Mouse (Mus musculus) monocyte, adult 5-6 weeks (primary cell): ENCODE results near the gene Cep44. TPM values are rescaled to one million over a fixed set of nuclear protein-coding genes. Genes with fewer than 3 reads are reported as not detected.

Source experiments
- ATAC-seq: fragments of 153-309, 156-312 bp; replicated peaks from 2 replicates; pipeline ENCODE4 v1.8.0; 2017; ENCODE audit warnings: mild to moderate bottlenecking; ENCODE audit not compliant: low TSS enrichment, insufficient number of reproducible peaks, severe bottlenecking, poor library complexity, low FRiP score
- total RNA-seq: library from RNA; stranded (forward); fragments of 200-1000, 200-491, 200-594 nt; gene quantifications from 3 replicates; pipeline ENCODE4 v1.2.3, GENCODE M21; 2017

Gene Cep44
- total RNA-seq, 1 experiment from 2014 or later: 19.5 TPM

DNA sequence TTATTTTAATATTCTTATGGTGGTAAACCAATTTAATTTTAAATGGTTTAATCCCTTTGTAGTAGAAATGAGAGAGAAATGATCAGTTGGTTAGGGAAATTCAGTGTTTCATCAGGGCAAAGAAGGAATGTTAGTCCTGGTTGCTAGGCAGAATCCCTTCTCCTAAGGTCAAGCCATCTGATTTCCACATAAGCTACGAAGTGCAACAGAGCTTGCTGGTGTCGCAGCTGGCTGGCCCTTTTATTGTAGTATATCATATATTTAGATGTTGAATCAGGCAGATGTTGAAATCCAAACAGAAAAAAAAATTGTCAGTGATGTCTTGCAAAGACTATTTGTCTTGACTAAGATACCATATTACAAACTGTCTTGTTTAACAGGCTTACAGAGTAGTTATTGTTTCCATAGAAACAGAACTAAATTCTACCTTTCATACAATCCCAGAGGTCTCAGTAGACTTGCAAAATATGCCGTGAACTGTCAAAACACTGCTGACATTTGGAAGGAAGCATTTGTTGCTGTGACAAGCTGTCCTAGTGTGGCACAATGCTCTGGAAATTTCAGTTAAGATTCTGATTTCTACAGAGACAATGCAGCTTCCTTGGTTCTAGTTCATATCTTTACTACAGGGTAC lies 42.4 kb downstream of the Cep44 start:
- no peak for ATAC-seq

DNA sequence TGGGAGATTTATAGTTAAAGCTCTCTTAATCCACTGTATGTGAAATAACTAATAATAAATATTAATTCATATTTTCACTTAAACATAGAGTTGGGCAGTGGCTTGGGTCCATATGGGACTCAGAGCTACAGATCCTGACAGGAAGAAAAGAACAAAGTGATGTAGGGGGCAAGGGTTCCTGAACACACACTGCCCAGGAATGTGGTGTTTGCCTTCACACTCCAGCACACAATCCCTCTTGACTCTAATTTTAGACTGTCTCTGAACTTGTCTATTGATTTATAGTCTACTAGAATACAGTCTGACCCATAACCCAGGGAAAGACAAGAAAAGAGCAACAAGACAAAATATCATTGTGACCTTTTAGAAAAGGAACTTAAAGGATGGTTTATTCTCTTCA lies 48.9 kb downstream of the Cep44 start:
- ATAC-seq: no peak

DNA sequence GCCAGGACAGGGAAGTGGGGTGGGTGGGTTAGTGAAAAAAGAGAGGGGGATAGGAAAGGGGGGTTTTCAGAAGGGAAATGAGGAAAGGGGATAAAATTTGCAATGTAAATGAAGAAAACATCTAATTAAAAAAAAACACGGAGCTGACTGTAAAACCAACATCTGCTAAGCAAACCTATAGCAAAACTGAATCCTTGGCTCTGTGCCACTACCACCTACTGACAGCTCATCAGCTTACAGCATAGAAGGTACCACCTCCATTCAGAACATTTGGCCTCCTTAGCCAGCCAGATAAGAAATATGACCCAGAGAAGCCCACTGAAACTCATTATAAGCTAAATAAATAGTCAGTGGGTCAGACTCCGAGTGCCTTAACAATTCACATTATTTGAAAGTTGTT lies 61.4 kb downstream of the Cep44 start:
- ATAC-seq: no peak

DNA sequence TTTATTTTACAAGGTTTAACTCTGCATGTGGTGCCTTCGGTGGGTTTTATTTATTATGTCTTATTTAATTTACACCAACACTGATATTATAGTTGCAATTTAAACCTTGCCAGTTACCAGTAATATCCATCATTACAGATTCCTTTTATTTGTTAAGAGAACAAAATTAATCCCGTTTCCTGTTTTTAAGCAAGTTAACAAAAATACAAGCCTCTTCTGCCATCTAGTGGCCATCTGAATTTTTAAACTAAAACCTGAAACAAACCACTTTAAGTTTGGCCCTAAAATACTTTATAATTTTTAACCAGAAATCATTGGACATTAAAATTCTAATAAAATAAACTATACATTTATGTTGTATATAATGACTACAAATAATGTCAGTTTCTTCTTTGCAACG lies 64.8 kb downstream of the Cep44 start:
- ATAC-seq: no peak

Other genes starting within 250 kb of the Cep44 start
- 15.6 to 25.2 TPM (median 17.8 TPM) in 3 replicates for gene Fbxo8, start within 50 bp of the Cep44 start, total RNA-seq